Mouse (Mus musculus): ENCODE measurements around the gene Snx9. TPM values are rescaled to one million over a fixed set of nuclear protein-coding genes. Genes with fewer than 3 reads are reported as not detected.
A peak's percentile ranks its signal among the peaks of the same experiment; 100 is the strongest.

Gene Snx9
- total and polyA plus RNA-seq, 2 experiments from 2014 or later = 5.6 to 8.7 TPM

- H3K36me3 ChIP-seq (ENCODE audit: insufficient read depth) = no peaks in the 10 kb centered on the region
- TF ChIP-seq CTCF (IDR thresholded peaks at IDR 0.05; ENCODE audit: low read depth) = no peak
- H3K4me1 ChIP-seq (ENCODE audit: insufficient read depth) = peaks cover 21% of the 10 kb centered on the region; the same call in 1 of the 2 replicates
- no peak overlapping the region for H3K4me3 ChIP-seq (ENCODE audit: low read depth, low read length)
- ATAC-seq = no peak
- 67% methylated on average over 8 of the region's 8 CpGs for WGBS
- H3K27ac ChIP-seq (ENCODE audit: low read depth, low read length) = no peak overlapping the region
- H3K4me2 ChIP-seq (ENCODE audit: low read depth) = no peak overlapping the region
- no peak overlapping the region for H3K9ac ChIP-seq
- H3K27me3 ChIP-seq (ENCODE audit: insufficient read depth, low read length) = no peaks in the 10 kb centered on the region
- no peak for DNase-seq
- H3K9me3 ChIP-seq (ENCODE audit: low read length) = no peaks in the 10 kb centered on the region
Observed at GRCm38 (mm10) chr17:5973536-5973935, 132.4 kb downstream of the Snx9 start.

GRCm38 (mm10) chr17:5975099-5975977 lies 134.2 kb downstream of the Snx9 start:
- Histone ChIP-seq H3K36me3 (ENCODE audit: insufficient read depth) (no peaks in the 10 kb centered on the region), H3K9me3 (ENCODE audit: low read length) (no peaks in the 10 kb centered on the region), H3K4me1 (ENCODE audit: insufficient read depth) (peaks cover 21% of the 10 kb centered on the region; the same call in 1 of the 2 replicates), H3K27ac (ENCODE audit: low read depth, low read length) (0 out of 2 replicates have a peak overlapping the region, but pooled peaks have one; percentile 45), H3K9ac (peak overlapping the region; percentile 28; the same call in 1 of the 2 replicates), H3K4me3 (ENCODE audit: low read depth, low read length) (peak overlapping the region; percentile 16; the same call in 1 of the 2 replicates), H3K27me3 (ENCODE audit: insufficient read depth, low read length) (no peaks in the 10 kb centered on the region), H3K4me2 (ENCODE audit: low read depth) (peak overlapping the region; percentile 38)
- 41% methylated on average over 23 of the region's 23 CpGs for WGBS
- ATAC-seq (peak; percentile 77), DNase-seq (peak; percentile 57)
- 0 out of 2 replicates have a peak, but pooled peaks have one; percentile 1 for TF ChIP-seq CTCF (IDR thresholded peaks at IDR 0.05; ENCODE audit: low read depth)

GRCm38 (mm10) chr17:5976221-5977055 lies 135.3 kb downstream of the Snx9 start:
- Histone ChIP-seq H3K4me1 (ENCODE audit: insufficient read depth) (peaks cover 21% of the 10 kb centered on the region; the same call in 1 of the 2 replicates), H3K36me3 (ENCODE audit: insufficient read depth) (no peaks in the 10 kb centered on the region), H3K27me3 (ENCODE audit: insufficient read depth, low read length) (no peaks in the 10 kb centered on the region), H3K27ac (ENCODE audit: low read depth, low read length) (0 out of 2 replicates have a peak overlapping the region, but pooled peaks have one; percentile 4), H3K4me3 (ENCODE audit: low read depth, low read length) (peak overlapping the region; percentile 9; the same call in 1 of the 2 replicates), H3K4me2 (ENCODE audit: low read depth) (peak overlapping the region; percentile 38), H3K9ac (0 out of 2 replicates have a peak overlapping the region, but pooled peaks have one; percentile 1), H3K9me3 (ENCODE audit: low read length) (no peaks in the 10 kb centered on the region)
- DNase-seq (no peak), ATAC-seq (no peak)
- WGBS = 47% methylated on average over 20 of the region's 20 CpGs
- no peak for TF ChIP-seq CTCF (IDR thresholded peaks at IDR 0.05; ENCODE audit: low read depth)

- TF ChIP-seq CTCF (IDR thresholded peaks at IDR 0.05; ENCODE audit: low read depth) = no peak
- H3K36me3 ChIP-seq (ENCODE audit: insufficient read depth) = no peaks in the 10 kb centered on the region
- 0 out of 2 replicates have a peak overlapping the region, but pooled peaks have one; percentile 1 for H3K9ac ChIP-seq
- peak overlapping the region; percentile 38 for H3K4me2 ChIP-seq (ENCODE audit: low read depth)
- no peak for DNase-seq
- H3K4me3 ChIP-seq (ENCODE audit: low read depth, low read length) = peak overlapping the region; percentile 9; the same call in 1 of the 2 replicates
- H3K27ac ChIP-seq (ENCODE audit: low read depth, low read length) = 0 out of 2 replicates have a peak overlapping the region, but pooled peaks have one; percentile 4
- 54% methylated on average over 16 of the region's 16 CpGs for WGBS
- H3K4me1 ChIP-seq (ENCODE audit: insufficient read depth) = peaks cover 21% of the 10 kb centered on the region; the same call in 1 of the 2 replicates
- 0 out of 2 replicates have a peak, but pooled peaks have one; percentile 21 for ATAC-seq
- H3K27me3 ChIP-seq (ENCODE audit: insufficient read depth, low read length) = no peaks in the 10 kb centered on the region
- H3K9me3 ChIP-seq (ENCODE audit: low read length) = no peaks in the 10 kb centered on the region
Observed at GRCm38 (mm10) chr17:5977056-5977920, 136.2 kb downstream of the Snx9 start.

- Histone ChIP-seq H3K9me3 (ENCODE audit: low read length) (no peaks in the 10 kb centered on the region), H3K36me3 (ENCODE audit: insufficient read depth) (no peaks in the 10 kb centered on the region), H3K9ac (no peak overlapping the region), H3K4me2 (ENCODE audit: low read depth) (no peak overlapping the region), H3K4me3 (ENCODE audit: low read depth, low read length) (no peak overlapping the region), H3K27ac (ENCODE audit: low read depth, low read length) (no peak overlapping the region), H3K27me3 (ENCODE audit: insufficient read depth, low read length) (no peaks in the 10 kb centered on the region), H3K4me1 (ENCODE audit: insufficient read depth) (peaks cover 21% of the 10 kb centered on the region; the same call in 1 of the 2 replicates)
- DNase-seq = no peak
- ATAC-seq = no peak
- TF ChIP-seq CTCF (IDR thresholded peaks at IDR 0.05; ENCODE audit: low read depth) = no peak
- 64% methylated on average over 8 of the region's 8 CpGs for WGBS
Observed at GRCm38 (mm10) chr17:5977921-5978504, 136.9 kb downstream of the Snx9 start.

Measured in forebrain, postnatal 0 days (tissue).